Mouse (Mus musculus): ENCODE results near the gene Selenow. TPM values are rescaled to one million over a fixed set of nuclear protein-coding genes. Genes with fewer than 3 reads are reported as not detected.

Gene Selenow
- total and polyA plus RNA-seq, 3 experiments = 170 to 325 (median 195) TPM

DNA sequence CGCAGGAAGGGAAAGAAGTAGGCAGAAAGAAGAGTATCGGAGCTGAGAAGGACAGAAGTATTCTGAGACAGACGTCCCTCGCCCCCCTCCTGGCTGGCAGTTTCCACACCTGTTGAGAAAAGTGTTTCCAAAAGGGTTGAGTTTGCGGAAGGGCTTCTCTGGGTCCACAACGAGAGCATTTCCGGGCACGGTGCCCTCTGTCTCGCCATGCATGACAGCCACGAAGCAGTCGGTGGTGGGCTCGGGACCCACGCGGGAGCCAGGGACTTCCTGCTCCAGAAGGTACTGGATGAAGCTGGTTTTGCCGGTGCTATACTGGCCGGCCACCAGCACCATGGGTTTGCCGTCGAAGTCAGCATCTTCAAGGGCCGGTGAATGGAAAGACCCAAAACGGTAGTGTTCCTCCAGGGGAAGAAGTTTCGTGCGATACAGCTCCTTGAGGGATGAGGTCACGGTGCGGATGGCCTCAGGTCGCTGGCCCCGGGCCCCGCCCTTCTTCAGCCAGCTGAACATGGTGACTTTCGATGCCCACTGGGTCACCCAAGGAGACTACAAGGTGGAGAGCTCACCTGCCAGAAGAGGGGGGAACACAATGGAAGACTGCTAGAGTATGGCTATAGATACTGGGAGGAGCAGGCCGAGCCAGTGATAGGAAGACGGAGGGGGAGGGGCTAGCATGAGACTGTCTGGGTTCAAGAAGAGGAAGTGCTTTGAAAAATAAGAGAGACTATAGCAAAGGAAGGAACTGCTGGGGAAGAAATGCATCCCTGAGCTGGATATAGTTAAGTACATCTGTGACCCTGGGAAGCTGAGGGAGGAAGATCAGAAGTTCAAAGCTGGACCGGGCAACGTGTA lies 41.8 kb upstream of the Selenow start:
- intact Hi-C loops (cut with DNase I) = no loop called here
- no peak for TF ChIP-seq POLR2A (IDR thresholded peaks at IDR 0.05; ENCODE audit: insufficient read depth, low read depth, low read length)
- TF ChIP-seq EP300 (IDR thresholded peaks at IDR 0.05; ENCODE audit: insufficient read depth, low read depth, low read length) = no peak
- TF ChIP-seq CTCF (IDR thresholded peaks at IDR 0.05) = no peak
- Histone ChIP-seq H3K27me3 (ENCODE audit: control insufficient read depth, insufficient read depth, low read length) (no peaks in the 10 kb centered on the region), H3K9ac (ENCODE audit: low read depth, low read length) (peak overlapping the region; percentile 59), H3K4me3 (peak overlapping the region; percentile 58), H3K36me3 (ENCODE audit: control insufficient read depth, insufficient read depth, low read length) (peaks cover 22% of the 10 kb centered on the region), H3K27ac (peak overlapping the region; percentile 97), H3K79me2 (replicated peaks; ENCODE audit: control insufficient read depth, insufficient read depth, low read length) (no peaks in the 10 kb centered on the region), H3K4me1 (ENCODE audit: control insufficient read depth, insufficient read depth, low read length) (peaks cover 22% of the 10 kb centered on the region)
- 35% methylated on average over 32 of the region's 32 CpGs for WGBS
- DNase-seq = peak in 1 of 2 experiments; percentile 60

- Histone ChIP-seq H3K79me2 (replicated peaks; ENCODE audit: control insufficient read depth, insufficient read depth, low read length) (no peaks in the 10 kb centered on the region), H3K36me3 (ENCODE audit: control insufficient read depth, insufficient read depth, low read length) (peaks cover 22% of the 10 kb centered on the region), H3K27me3 (ENCODE audit: control insufficient read depth, insufficient read depth, low read length) (no peaks in the 10 kb centered on the region), H3K27ac (peak overlapping the region; percentile 97), H3K9ac (ENCODE audit: low read depth, low read length) (peak overlapping the region; percentile 7), H3K4me1 (ENCODE audit: control insufficient read depth, insufficient read depth, low read length) (peaks cover 22% of the 10 kb centered on the region), H3K4me3 (peak overlapping the region; percentile 58)
- intact Hi-C loops (cut with DNase I) = loop anchor here (1.0 kb wide), 2 partner anchors 14 to 29 kb away; no protein-coding TSS in a partner anchor
- TF ChIP-seq CTCF (IDR thresholded peaks at IDR 0.05) (no peak), POLR2A (IDR thresholded peaks at IDR 0.05; ENCODE audit: insufficient read depth, low read depth, low read length) (peak; percentile 54), EP300 (IDR thresholded peaks at IDR 0.05; ENCODE audit: insufficient read depth, low read depth, low read length) (peak; percentile 89)
- peak; percentile 92 to 93 for DNase-seq
- 6% methylated on average over 12 of the region's 12 CpGs for WGBS
Observed at GRCm38 (mm10) chr7:15962311-15963288, 40.4 kb upstream of the Selenow start.

GRCm38 (mm10) chr7:15961798-15962197 lies 39.6 kb upstream of the Selenow start:
- peaks cover 24% of the 10 kb centered on the region for H3K4me1 ChIP-seq (ENCODE audit: control insufficient read depth, insufficient read depth, low read length)
- no peaks in the 10 kb centered on the region for H3K27me3 ChIP-seq (ENCODE audit: control insufficient read depth, insufficient read depth, low read length)
- peak overlapping the region; percentile 38 for H3K4me3 ChIP-seq
- intact Hi-C loops (cut with DNase I) = loop anchor here (1.0 kb wide), 2 partner anchors 13 to 28 kb away; no protein-coding TSS in a partner anchor
- TF ChIP-seq POLR2A (IDR thresholded peaks at IDR 0.05; ENCODE audit: insufficient read depth, low read depth, low read length) = no peak
- TF ChIP-seq EP300 (IDR thresholded peaks at IDR 0.05; ENCODE audit: insufficient read depth, low read depth, low read length) = no peak
- TF ChIP-seq CTCF (IDR thresholded peaks at IDR 0.05) = no peak
- H3K79me2 ChIP-seq (replicated peaks; ENCODE audit: control insufficient read depth, insufficient read depth, low read length) = no peaks in the 10 kb centered on the region
- DNase-seq = no peak
- peak overlapping the region; percentile 17; the same call in 1 of the 2 replicates for H3K9ac ChIP-seq (ENCODE audit: low read depth, low read length)
- peak overlapping the region; percentile 97 for H3K27ac ChIP-seq
- 52% methylated on average over 7 of the region's 7 CpGs for WGBS
- H3K36me3 ChIP-seq (ENCODE audit: control insufficient read depth, insufficient read depth, low read length) = peaks cover 22% of the 10 kb centered on the region

- H3K4me1 ChIP-seq (ENCODE audit: control insufficient read depth, insufficient read depth, low read length) = peaks cover 26% of the 10 kb centered on the region
- intact Hi-C loops (cut with DNase I) = no loop called here
- DNase-seq = no peak
Observed at GRCm38 (mm10) chr7:15961239-15961638, 39.0 kb upstream of the Selenow start.

GRCm38 (mm10) chr7:15960691-15961090 lies 38.5 kb upstream of the Selenow start:
- intact Hi-C loops (cut with DNase I) = no loop called here
- peak in 1 of 2 experiments; percentile 66 for DNase-seq
- Histone ChIP-seq H3K4me3 (peak overlapping the region; percentile 38; the same call in 1 of the 2 replicates), H3K36me3 (ENCODE audit: control insufficient read depth, insufficient read depth, low read length) (peaks cover 32% of the 10 kb centered on the region), H3K79me2 (replicated peaks; ENCODE audit: control insufficient read depth, insufficient read depth, low read length) (no peaks in the 10 kb centered on the region), H3K4me1 (ENCODE audit: control insufficient read depth, insufficient read depth, low read length) (peaks cover 30% of the 10 kb centered on the region), H3K9ac (ENCODE audit: low read depth, low read length) (peak overlapping the region; percentile 1; the same call in 1 of the 2 replicates), H3K27ac (peak overlapping the region; percentile 97), H3K27me3 (ENCODE audit: control insufficient read depth, insufficient read depth, low read length) (no peaks in the 10 kb centered on the region)
- TF ChIP-seq EP300 (IDR thresholded peaks at IDR 0.05; ENCODE audit: insufficient read depth, low read depth, low read length) (peak; percentile 83; the same call in 1 of the 2 replicates), POLR2A (IDR thresholded peaks at IDR 0.05; ENCODE audit: insufficient read depth, low read depth, low read length) (peak; percentile 42; the same call in 1 of the 2 replicates), CTCF (IDR thresholded peaks at IDR 0.05) (no peak)
- WGBS = 19% methylated on average over 4 of the region's 4 CpGs

More at GRCm38 (mm10) chr7:15961239-15961638, 39.0 kb upstream of the Selenow start:
- TF ChIP-seq POLR2A (IDR thresholded peaks at IDR 0.05; ENCODE audit: insufficient read depth, low read depth, low read length) (no peak), EP300 (IDR thresholded peaks at IDR 0.05; ENCODE audit: insufficient read depth, low read depth, low read length) (no peak), CTCF (IDR thresholded peaks at IDR 0.05) (no peak)
- Histone ChIP-seq H3K27ac (peak overlapping the region; percentile 97), H3K4me3 (peak overlapping the region; percentile 38), H3K27me3 (ENCODE audit: control insufficient read depth, insufficient read depth, low read length) (no peaks in the 10 kb centered on the region), H3K9ac (ENCODE audit: low read depth, low read length) (peak overlapping the region; percentile 17), H3K36me3 (ENCODE audit: control insufficient read depth, insufficient read depth, low read length) (peaks cover 27% of the 10 kb centered on the region), H3K79me2 (replicated peaks; ENCODE audit: control insufficient read depth, insufficient read depth, low read length) (no peaks in the 10 kb centered on the region)
- WGBS = 16% methylated on average over 4 of the region's 4 CpGs

Data from heart, adult 2 months (tissue).